Mouse (Mus musculus) MEL (cell line): ENCODE measurements around the gene Psmd11. TPM values are rescaled to one million over a fixed set of nuclear protein-coding genes. Genes with fewer than 3 reads are reported as not detected.

Source experiments
- DNase-seq: peaks from one replicate; pipeline ENCODE4 v3.0.0; 2011; ENCODE audit warnings: low read depth, low spot score
- H3K27ac ChIP-seq: 2 replicates; pipeline ENCODE4 v1.5.1; 2012; ENCODE audit warnings: low read depth, mild to moderate bottlenecking, control low read depth, low read length, moderate library complexity; ENCODE audit not compliant: control insufficient read depth
- H3K27me3 ChIP-seq, 2 experiments: fragments of 150-350 bp in 1 of 2; sonication (generic) in 1 of 2; 2 replicates each; pipeline ENCODE4 v1.6.1; 2012; ENCODE audit warnings: low read length in 2 of 2, mild to moderate bottlenecking in 2 of 2, improper control_type of control experiment in 1 of 2, moderate library complexity in 1 of 2; ENCODE audit not compliant: insufficient read depth in 2 of 2, control insufficient read depth in 1 of 2
- H3K36me3 ChIP-seq, 2 experiments: 2 replicates each; pipeline ENCODE4 v1.6.1; 2012 to 2014; ENCODE audit warnings: low read length in 2 of 2, improper control_type of control experiment in 1 of 2, inconsistent platforms in 1 of 2, mild to moderate bottlenecking in 1 of 2; ENCODE audit not compliant: insufficient read depth in 2 of 2, control insufficient read depth in 1 of 2
- H3K4me1 ChIP-seq, 2 experiments: fragments of 150-350 bp in 1 of 2; sonication (generic) in 1 of 2; 2 replicates each; pipeline ENCODE4 v1.6.1; 2012; ENCODE audit warnings: low read length in 2 of 2, improper control_type of control experiment in 1 of 2, mild to moderate bottlenecking in 1 of 2; ENCODE audit not compliant: insufficient read depth in 2 of 2, control insufficient read depth in 1 of 2
- H3K4me3 ChIP-seq, 2 experiments: fragments of 150-350 bp in 1 of 2; sonication (generic) in 1 of 2; 2 replicates each; pipeline ENCODE4 v1.5.1; 2012; ENCODE audit warnings: low read depth in 2 of 2, low read length in 2 of 2, mild to moderate bottlenecking in 2 of 2, moderate library complexity in 2 of 2, control low read depth in 1 of 2, improper control_type of control experiment in 1 of 2; ENCODE audit not compliant: control insufficient read depth in 1 of 2, insufficient read depth in 1 of 2
- H3K79me2 ChIP-seq: 2 replicates; pipeline ENCODE4 v1.6.1; 2012; ENCODE audit warnings: mild to moderate bottlenecking, low read length, moderate library complexity; ENCODE audit not compliant: control insufficient read depth, poor library complexity, insufficient read depth
- H3K9ac ChIP-seq: 2 replicates; pipeline ENCODE4 v1.6.1; 2012; ENCODE audit warnings: low read depth, mild to moderate bottlenecking, control low read depth, low read length, moderate library complexity; ENCODE audit not compliant: control insufficient read depth, poor library complexity, severe bottlenecking
- H3K9me3 ChIP-seq: fragments of 150-350 bp; sonication (generic); replicated peaks from 2 replicates; pipeline ENCODE4 v1.6.1; 2012; ENCODE audit warnings: mild to moderate bottlenecking, low read length, improper control_type of control experiment, moderate library complexity; ENCODE audit not compliant: insufficient read depth
- CTCF ChIP-seq, 3 experiments: IDR thresholded peaks in 2 of 3; conservative IDR thresholded peaks in 1 of 3; 2 replicates each; pipeline ENCODE4 v1.5.1; 2011 to 2012; ENCODE audit warnings: low read length in 3 of 3, low read depth in 2 of 3, mild to moderate bottlenecking in 2 of 3, improper control_type of control experiment in 1 of 3, inconsistent platforms in 1 of 3, mixed read lengths in 1 of 3, moderate library complexity in 1 of 3; ENCODE audit not compliant: control insufficient read depth in 1 of 3, insufficient read depth in 1 of 3, poor library complexity in 1 of 3, severe bottlenecking in 1 of 3
- E2F4 ChIP-seq: IDR thresholded peaks from 2 replicates; pipeline ENCODE4 v1.6.1; 2011; ENCODE audit warnings: low read depth, low read length, improper control_type of control experiment, borderline replicate concordance
- ELF1 ChIP-seq: IDR thresholded peaks from 2 replicates; pipeline ENCODE4 v1.6.1; 2014; ENCODE audit warnings: low read depth, mild to moderate bottlenecking, inconsistent platforms, low read length, improper control_type of control experiment, moderate library complexity
- ETS1 ChIP-seq: IDR thresholded peaks from 2 replicates; pipeline ENCODE4 v1.6.1; 2012; ENCODE audit warnings: low read depth, mild to moderate bottlenecking, inconsistent platforms, low read length, improper control_type of control experiment, moderate library complexity
- MEF2A ChIP-seq: IDR thresholded peaks from 2 replicates; pipeline ENCODE4 v1.6.1; 2014; ENCODE audit warnings: low read depth, mild to moderate bottlenecking, inconsistent platforms, low read length, improper control_type of control experiment; ENCODE audit not compliant: poor library complexity, insufficient replicate concordance, severe bottlenecking; ENCODE audit errors: extremely low read depth
- MYB ChIP-seq: IDR thresholded peaks from 2 replicates; pipeline ENCODE4 v1.6.1; 2011; ENCODE audit warnings: mild to moderate bottlenecking, low read depth, low read length, improper control_type of control experiment
- POLR2AphosphoS5 ChIP-seq: IDR thresholded peaks from 2 replicates; pipeline ENCODE4 v1.6.1; 2012; ENCODE audit warnings: low read depth, borderline replicate concordance, mild to moderate bottlenecking, inconsistent platforms, low read length, moderate library complexity, mixed read lengths
- ZNF384 ChIP-seq: IDR thresholded peaks from 2 replicates; pipeline ENCODE4 v1.6.1; 2012; ENCODE audit warnings: low read depth, mild to moderate bottlenecking, inconsistent platforms, low read length, improper control_type of control experiment
- polyA plus RNA-seq, 2 experiments: library from polyadenylated mRNA; stranded (reverse) in 1 of 2; unstranded in 1 of 2; fragments of >175 nt in 1 of 2; fragments of >200 nt in 1 of 2; gene quantifications; 2 replicates each; pipeline versions ENCODE4 v1.2.1 to v1.2.4; 2012; ENCODE audit warnings: low replicate concordance in 2 of 2, low read depth in 1 of 2; ENCODE audit not compliant: insufficient read length in 2 of 2, insufficient read depth in 1 of 2, missing spikeins in 1 of 2
- total RNA-seq: library from RNA; depleted of rRNA; stranded (reverse); fragments of 300-350 nt; gene quantifications from 2 replicates; pipeline ENCODE4 v1.2.3, GENCODE M21; 2012

The Psmd11 gene
- total and polyA plus RNA-seq, 3 experiments = 110 to 324 (median 184) TPM

GRCm38 (mm10) chr11:80506483-80506882 is 78.1 kb downstream of the Psmd11 start:
- H3K9ac ChIP-seq = no peak overlapping the region
- TF ChIP-seq CTCF (IDR thresholded peaks at IDR 0.05 in 2 of 3, conservative IDR thresholded peaks at IDR 0.05 in 1 of 3; ENCODE audit: control insufficient read depth in 1 of 3, insufficient read depth in 1 of 3, low read depth in 2 of 3, low read length in 3 of 3, poor library complexity in 1 of 3, severe bottlenecking in 1 of 3) (0 out of 6 replicates have a peak, but pooled peaks of 1 of the 3 experiments have one; percentile 4), E2F4 (no peak)
- no peaks in the 10 kb centered on the region for H3K9me3 ChIP-seq
- DNase-seq = no peak
- no peaks in the 10 kb centered on the region for H3K4me1 ChIP-seq
- no peaks in the 10 kb centered on the region for H3K36me3 ChIP-seq
- H3K27me3 ChIP-seq = no peaks in the 10 kb centered on the region
- H3K4me3 ChIP-seq = no peak overlapping the region
- no peak overlapping the region for H3K27ac ChIP-seq
- H3K79me2 ChIP-seq = no peaks in the 10 kb centered on the region

DNA sequence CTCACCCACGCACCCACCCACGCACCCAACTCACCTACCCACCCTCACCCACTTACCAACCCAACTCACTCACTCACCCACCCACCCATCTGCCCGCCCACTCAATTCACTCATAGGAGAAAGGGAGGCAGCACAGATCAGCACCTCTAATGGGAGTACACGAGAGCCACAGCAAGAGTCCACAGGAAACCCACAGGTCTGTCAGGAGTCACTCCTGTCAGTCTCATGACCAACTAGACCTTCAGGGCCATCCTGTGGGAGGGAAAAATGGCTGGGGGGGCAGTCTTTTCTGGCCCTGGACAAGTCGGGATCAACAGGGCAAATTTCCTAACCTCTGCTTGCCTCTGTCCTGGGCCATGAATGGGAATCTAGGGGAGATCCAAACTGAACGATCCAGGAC is 79.4 kb downstream of the Psmd11 start:
- Histone ChIP-seq H3K79me2 (no peaks in the 10 kb centered on the region), H3K9ac (no peak overlapping the region), H3K27me3 (no peaks in the 10 kb centered on the region), H3K4me3 (no peak overlapping the region), H3K9me3 (no peaks in the 10 kb centered on the region), H3K4me1 (no peaks in the 10 kb centered on the region), H3K36me3 (no peaks in the 10 kb centered on the region), H3K27ac (no peak overlapping the region)
- TF ChIP-seq E2F4 (no peak), ELF1 (no peak), ETS1 (no peak), MEF2A (no peak), CTCF (IDR thresholded peaks at IDR 0.05 in 2 of 3, conservative IDR thresholded peaks at IDR 0.05 in 1 of 3; ENCODE audit: control insufficient read depth in 1 of 3, insufficient read depth in 1 of 3, low read depth in 2 of 3, low read length in 3 of 3, poor library complexity in 1 of 3, severe bottlenecking in 1 of 3) (no peak), MYB (no peak), POLR2AphosphoS5 (no peak)
- DNase-seq = no peak

- TF ChIP-seq ZNF384 = peak; percentile 57
- TF ChIP-seq E2F4 = no peak
- Histone ChIP-seq H3K36me3 (no peaks in the 10 kb centered on the region), H3K79me2 (no peaks in the 10 kb centered on the region), H3K9me3 (no peaks in the 10 kb centered on the region), H3K27me3 (no peaks in the 10 kb centered on the region), H3K27ac (no peak overlapping the region), H3K4me1 (no peaks in the 10 kb centered on the region), H3K9ac (no peak overlapping the region), H3K4me3 (no peak overlapping the region)
- DNase-seq = no peak
Measured at GRCm38 (mm10) chr11:80508361-80509175, 80.2 kb downstream of the Psmd11 start.
